Mouse (Mus musculus) E14TG2a.4 (cell line): ENCODE measurements around the gene Srd5a1.

Experiments used
- CTCF ChIP-seq: conservative IDR thresholded peaks from 2 replicates; pipeline ENCODE4 v1.5.1; 2014; ENCODE audit warnings: low read length
- NANOG ChIP-seq: IDR thresholded peaks from 2 replicates; pipeline ENCODE4 v1.6.1; 2014; ENCODE audit warnings: borderline replicate concordance, low read length, mixed read lengths
- POU5F1 ChIP-seq: IDR thresholded peaks from 2 replicates; pipeline ENCODE4 v1.6.1; 2014; ENCODE audit warnings: low read length, borderline replicate concordance

GRCm38 (mm10) chr13:69610751-69611397, 368 bp downstream of the Srd5a1 start:
- TF ChIP-seq CTCF (no peak), NANOG (no peak), POU5F1 (no peak)
